Mouse (Mus musculus) heart, embryonic 14.5 days (tissue): ENCODE measurements around the gene Actn1. TPM values are rescaled to one million over a fixed set of nuclear protein-coding genes. Genes with fewer than 3 reads are reported as not detected.

Experiments
- ATAC-seq: fragments of 200-750 bp; cut with Nextera tagmentation; 2 replicates; pipeline ENCODE4 v1.8.0; 2017; ENCODE audit warnings: low read depth, moderate TSS enrichment; ENCODE audit not compliant: insufficient number of reproducible peaks, insufficient read depth, low FRiP score
- H3K27ac ChIP-seq, 2 experiments: fragments of 200-500 bp in 1 of 2; fragments of 300-500 bp in 1 of 2; sonication (generic) in 1 of 2; replicated peaks in 1 of 2; 2 replicates each; pipeline ENCODE4 v1.5.1; 2012 to 2014; ENCODE audit warnings: low read depth in 2 of 2, low read length in 2 of 2, control low read depth in 1 of 2, mild to moderate bottlenecking in 1 of 2, mixed read lengths in 1 of 2; ENCODE audit not compliant: control insufficient read depth in 1 of 2, insufficient read depth in 1 of 2
- H3K27me3 ChIP-seq: fragments of 300-500 bp; sonication (generic); 2 replicates; pipeline ENCODE4 v1.6.1; 2014; ENCODE audit warnings: mild to moderate bottlenecking, low read length, control low read depth; ENCODE audit not compliant: control insufficient read depth, insufficient read depth
- H3K36me3 ChIP-seq: fragments of 300-500 bp; sonication (generic); 2 replicates; pipeline ENCODE4 v1.6.1; 2014; ENCODE audit warnings: mild to moderate bottlenecking, control low read depth, low read length, mixed read lengths; ENCODE audit not compliant: control insufficient read depth, insufficient read depth
- H3K4me1 ChIP-seq, 2 experiments: fragments of 200-500 bp in 1 of 2; fragments of 300-500 bp in 1 of 2; sonication (generic) in 1 of 2; 2 replicates each; pipeline ENCODE4 v1.6.1; 2012 to 2014; ENCODE audit warnings: low read length in 2 of 2, control low read depth in 1 of 2, mixed read lengths in 1 of 2; ENCODE audit not compliant: control insufficient read depth in 2 of 2, insufficient read depth in 2 of 2
- H3K4me2 ChIP-seq: fragments of 300-500 bp; sonication (generic); 2 replicates; pipeline ENCODE4 v1.6.1; 2014; ENCODE audit warnings: mild to moderate bottlenecking, low read length
- H3K4me3 ChIP-seq, 2 experiments: fragments of 200-500 bp in 1 of 2; fragments of 300-500 bp in 1 of 2; sonication (generic) in 1 of 2; 2 replicates each; pipeline ENCODE4 v1.5.1; 2012 to 2014; ENCODE audit warnings: low read length in 2 of 2, mild to moderate bottlenecking in 2 of 2, control low read depth in 1 of 2, low read depth in 1 of 2, moderate library complexity in 1 of 2; ENCODE audit not compliant: control insufficient read depth in 1 of 2, insufficient read depth in 1 of 2
- H3K9ac ChIP-seq: fragments of 300-500 bp; sonication (generic); 2 replicates; pipeline ENCODE4 v1.6.1; 2014; ENCODE audit warnings: mild to moderate bottlenecking, low read length
- H3K9me3 ChIP-seq: fragments of 300-500 bp; sonication (generic); 2 replicates; pipeline ENCODE4 v1.6.1; 2016; ENCODE audit warnings: low read length, control low read depth; ENCODE audit not compliant: control insufficient read depth
- WGBS: fragments of 180-500 bp; shearing (Covaris S2); extraction: QIAGEN DNeasy Blood & Tissue Kit; methylation state at CpG from one replicate; pipeline ENCODE4 v1.1.7; 2014; 5-methylcytosine and 5-hydroxymethylcytosine counted together
- polyA plus RNA-seq: library from polyadenylated mRNA; unstranded; fragments of >200 nt; fragmentation: Nextera tagmentation; extraction: Ambion mirVana; gene quantifications from 2 replicates; pipeline ENCODE4 v1.2.1, GENCODE M21; 2014

Actn1 gene
- polyA plus RNA-seq, 1 experiment from 2014 or later = 42.7 TPM

DNA sequence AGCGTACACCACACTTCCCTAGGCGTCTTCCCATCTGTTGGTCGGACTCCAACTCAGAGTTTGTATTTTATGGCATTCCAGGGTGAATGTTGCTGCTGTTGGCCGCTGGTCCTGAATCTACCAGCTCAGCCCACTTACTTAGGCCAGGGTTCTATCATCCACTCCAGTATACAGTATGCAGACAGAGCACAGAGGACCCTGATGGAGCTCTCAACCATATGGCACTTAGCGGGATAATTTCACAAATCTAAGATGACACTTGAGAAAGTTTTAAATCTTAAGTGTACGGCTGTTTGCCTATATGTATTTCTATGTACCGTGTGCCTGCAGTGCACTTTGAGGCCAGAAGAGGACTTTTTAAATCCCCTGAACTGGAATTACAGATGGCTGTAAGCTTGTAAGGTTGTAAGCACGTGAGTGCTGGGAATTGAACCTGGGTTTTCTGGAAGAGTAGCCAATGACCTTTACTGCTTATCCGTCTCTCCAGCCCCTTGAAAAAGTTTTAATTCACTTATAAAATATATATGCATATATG is 127.1 kb downstream of the Actn1 start:
- whole genome bisulfite sequencing = 44% methylated on average over 9 of the region's 9 CpGs
- no peaks in the 10 kb centered on the region for H3K36me3 ChIP-seq
- H3K4me2 ChIP-seq = peak overlapping the region; percentile 81
- peak overlapping the region in 1 of 2 experiments; percentile 72; a peak in 1 of 4 replicates for H3K4me3 ChIP-seq
- peaks cover 46 to 51% of the 10 kb centered on the region in 2 experiments for H3K4me1 ChIP-seq
- peak overlapping the region; percentile 94; the same call in 1 of the 2 replicates for H3K9ac ChIP-seq
- H3K27me3 ChIP-seq = no peaks in the 10 kb centered on the region
- no peak for ATAC-seq
- H3K27ac ChIP-seq = peak overlapping the region in 1 of 2 experiments; percentile 99; a peak in 2 of 4 replicates
- H3K9me3 ChIP-seq = no peaks in the 10 kb centered on the region

DNA sequence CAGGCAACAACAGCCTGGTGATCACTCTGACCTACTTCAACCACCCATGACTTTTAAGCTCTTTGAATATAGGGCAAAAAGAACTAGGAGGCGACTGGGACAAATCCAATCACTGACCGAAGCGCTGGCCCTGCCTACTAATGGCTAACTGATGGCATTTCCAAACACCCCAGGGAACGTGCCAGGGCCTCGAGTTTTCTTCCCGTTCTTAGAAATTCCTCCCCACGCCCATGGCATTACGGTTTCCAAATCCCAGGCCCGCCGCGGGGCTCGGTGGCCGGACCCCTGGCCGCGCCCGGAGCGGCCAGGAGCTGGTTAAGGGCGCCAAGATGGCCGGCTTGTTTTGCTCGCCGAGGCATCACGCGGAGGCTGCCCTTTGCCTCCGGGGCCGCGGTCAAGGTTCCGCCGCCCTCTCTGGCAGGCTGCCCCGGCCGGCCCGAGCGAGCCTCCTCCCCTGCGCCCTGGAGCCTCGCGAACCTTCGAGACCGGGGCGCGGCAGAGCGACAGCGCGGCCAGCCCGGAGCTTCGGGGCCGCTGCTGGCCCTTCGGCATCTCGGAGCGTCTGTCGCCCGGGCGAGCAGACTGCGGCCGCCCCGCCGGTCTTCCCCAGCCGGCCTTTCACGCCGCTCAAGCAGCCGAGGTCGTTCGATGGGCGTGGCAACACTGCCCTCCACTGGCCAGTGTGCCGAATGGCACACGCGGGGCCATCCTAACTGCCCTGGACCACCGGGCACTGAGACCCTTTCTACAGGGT is 127.7 kb downstream of the Actn1 start:
- no peaks in the 10 kb centered on the region for H3K9me3 ChIP-seq
- ATAC-seq = peak; percentile 72
- peak overlapping the region; percentile 97 to 99 for H3K27ac ChIP-seq
- under 1% methylated on average over 61 of the region's 66 CpGs for WGBS
- no peaks in the 10 kb centered on the region; the same call in 1 of the 2 replicates for H3K36me3 ChIP-seq
- H3K4me1 ChIP-seq = peaks cover 43 to 45% of the 10 kb centered on the region in 2 experiments
- H3K9ac ChIP-seq = peak overlapping the region; percentile 94
- no peaks in the 10 kb centered on the region for H3K27me3 ChIP-seq
- peak overlapping the region; percentile 81 for H3K4me2 ChIP-seq
- H3K4me3 ChIP-seq = peak overlapping the region; percentile 70 to 72

DNA sequence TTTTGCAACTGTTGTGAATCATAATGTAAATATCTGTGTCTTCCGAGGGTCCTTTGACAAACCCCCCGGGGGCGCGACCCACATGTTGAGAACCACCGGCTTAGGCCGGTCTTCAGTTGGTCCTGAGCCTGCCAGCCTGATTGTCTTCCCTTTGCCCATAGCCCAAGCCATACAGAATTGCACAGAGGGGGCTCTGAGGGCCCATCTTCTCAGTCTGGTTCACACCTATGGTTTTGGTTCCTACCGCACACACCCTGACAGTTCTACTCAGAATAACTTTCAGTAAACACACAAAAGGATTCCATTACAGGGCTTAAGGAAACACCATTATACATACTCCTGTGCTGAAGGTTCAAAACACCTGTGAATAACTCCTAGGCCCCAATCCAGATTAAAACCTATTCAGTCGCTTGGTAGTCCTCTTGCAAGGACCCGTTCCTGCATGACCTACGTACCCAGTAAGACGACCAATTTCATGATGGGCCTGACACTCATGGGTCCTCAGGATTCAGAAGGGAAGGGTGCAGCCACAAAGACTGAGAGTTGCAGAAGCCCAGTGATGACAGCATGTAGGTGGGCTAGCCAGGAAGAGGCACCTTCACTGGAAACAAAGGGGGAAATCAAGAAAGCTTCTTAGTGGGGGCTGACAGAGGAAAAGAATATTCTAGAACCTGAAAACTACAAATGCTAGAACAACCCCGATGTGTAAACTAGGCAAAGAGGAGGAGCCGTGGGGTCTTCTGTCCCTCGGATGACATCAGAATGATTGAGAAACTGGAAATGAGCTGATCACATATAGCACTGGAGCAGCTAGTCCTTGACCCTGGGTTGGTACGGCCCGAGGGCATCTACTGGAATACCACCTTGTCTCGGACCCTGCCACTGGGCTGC is 128.6 kb downstream of the Actn1 start:
- no peak for ATAC-seq
- peak overlapping the region; percentile 81 for H3K4me2 ChIP-seq
- H3K27ac ChIP-seq = peak overlapping the region; percentile 97 to 99
- peaks cover 39 to 40% of the 10 kb centered on the region in 2 experiments for H3K4me1 ChIP-seq
- no peaks in the 10 kb centered on the region for H3K9me3 ChIP-seq
- peaks cover under 1% of the 10 kb centered on the region for H3K36me3 ChIP-seq
- H3K4me3 ChIP-seq = peak overlapping the region; percentile 70 to 72
- WGBS = 58% methylated on average over 17 of the region's 17 CpGs
- H3K9ac ChIP-seq = peak overlapping the region; percentile 94
- no peaks in the 10 kb centered on the region for H3K27me3 ChIP-seq

DNA sequence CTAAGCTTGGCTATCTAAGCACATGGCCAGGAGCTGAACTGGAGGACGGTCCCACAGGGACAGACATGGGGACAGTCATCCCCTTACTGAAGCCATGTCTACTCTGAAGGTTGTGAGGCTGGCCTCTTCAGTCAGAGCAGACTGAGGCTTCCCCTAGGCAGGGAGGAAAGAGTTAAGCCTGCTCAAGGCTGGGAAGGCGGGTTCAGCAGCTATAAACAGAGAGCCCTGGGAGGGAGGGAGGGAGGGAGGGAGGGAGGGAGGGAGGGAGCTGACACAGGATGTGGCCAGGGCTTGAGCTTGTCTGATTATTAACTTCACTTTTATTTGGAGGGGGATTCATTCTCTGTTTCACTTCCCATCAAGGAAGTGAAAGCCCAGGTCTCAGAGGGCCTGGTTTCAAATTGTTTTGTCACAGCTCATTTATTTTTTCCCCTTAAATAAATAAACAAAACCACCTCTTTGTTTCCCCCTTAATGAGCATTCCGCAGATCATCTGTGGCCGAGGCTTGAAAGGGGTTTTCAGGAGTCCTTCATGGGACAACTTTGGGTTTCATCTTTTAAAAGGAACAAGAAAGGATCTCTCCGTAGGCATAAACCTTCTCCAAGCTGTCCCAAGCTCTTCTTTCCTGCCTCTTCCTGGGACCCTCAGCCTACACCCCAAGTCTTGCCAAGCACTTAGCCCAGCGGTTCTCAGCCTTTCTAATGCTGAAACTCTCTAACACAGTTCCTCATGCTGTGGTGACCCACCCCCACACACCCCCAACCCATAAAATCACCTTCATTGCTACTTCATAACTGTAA is 129.4 kb downstream of the Actn1 start:
- peak overlapping the region; percentile 94 for H3K9ac ChIP-seq
- H3K36me3 ChIP-seq = peaks cover 6% of the 10 kb centered on the region
- H3K4me3 ChIP-seq = no peak overlapping the region
- H3K27ac ChIP-seq = peak overlapping the region; percentile 97 to 99
- H3K4me1 ChIP-seq = peaks cover 30 to 33% of the 10 kb centered on the region in 2 experiments
- H3K9me3 ChIP-seq = no peaks in the 10 kb centered on the region
- peak; percentile 49; the same call in 1 of the 2 replicates for ATAC-seq
- peak overlapping the region; percentile 81 for H3K4me2 ChIP-seq
- 16% methylated on average over 6 of the region's 6 CpGs for WGBS
- no peaks in the 10 kb centered on the region for H3K27me3 ChIP-seq

DNA sequence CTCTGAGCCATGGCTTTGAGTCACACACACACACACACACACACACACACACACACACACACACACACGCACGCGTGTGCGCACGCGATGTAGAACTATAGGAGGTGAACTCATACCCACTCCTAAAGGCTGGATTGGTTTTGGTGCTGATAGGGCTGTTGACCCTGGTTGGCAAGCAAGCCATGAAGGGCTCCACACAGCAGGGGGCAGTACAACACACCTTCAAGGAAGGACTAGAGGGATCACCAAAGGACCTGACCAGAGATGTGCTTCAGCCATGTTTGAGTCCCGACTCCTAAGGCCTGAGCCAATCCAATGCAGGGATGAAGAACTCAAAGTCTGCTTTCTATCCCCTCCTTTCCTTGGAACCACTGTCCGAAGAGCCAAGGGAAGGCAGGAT is 130.6 kb downstream of the Actn1 start:
- Histone ChIP-seq H3K9me3 (no peaks in the 10 kb centered on the region), H3K4me1 (peaks cover 27 to 28% of the 10 kb centered on the region in 2 experiments), H3K27ac (peak overlapping the region in 1 of 2 experiments; percentile 99; a peak in 2 of 4 replicates), H3K27me3 (no peaks in the 10 kb centered on the region), H3K4me2 (no peak overlapping the region), H3K36me3 (peaks cover 10% of the 10 kb centered on the region), H3K9ac (no peak overlapping the region), H3K4me3 (no peak overlapping the region)
- WGBS = 92% methylated on average over 8 of the region's 8 CpGs
- no peak for ATAC-seq

DNA sequence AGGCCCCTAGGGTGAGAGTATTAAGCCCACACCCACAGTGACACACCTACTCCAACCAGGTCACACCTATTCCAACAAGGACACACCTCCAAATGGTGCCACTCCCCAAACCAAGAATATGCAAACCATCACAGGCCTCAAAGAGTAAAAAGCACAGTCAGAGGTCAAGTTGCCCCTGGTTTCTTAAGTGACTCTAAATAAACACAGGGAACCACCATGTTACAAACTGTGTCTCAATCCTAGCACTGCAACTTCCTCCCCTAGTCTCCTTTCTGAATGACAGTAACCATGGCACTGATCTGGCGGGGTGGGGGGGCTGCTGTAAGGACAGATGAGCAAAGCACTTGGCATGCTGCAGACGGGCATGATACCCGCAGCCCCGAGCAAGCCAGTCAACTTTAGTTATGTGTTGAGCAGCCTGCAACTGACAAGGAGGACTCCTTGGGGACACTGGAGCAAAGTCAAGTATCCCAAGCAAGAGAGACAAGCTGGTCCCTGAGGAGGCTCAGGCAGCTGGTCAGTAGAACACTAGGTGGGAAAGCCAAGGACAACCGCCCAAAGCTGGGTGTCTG is 132.9 kb downstream of the Actn1 start:
- no peak for ATAC-seq
- H3K4me2 ChIP-seq = no peak overlapping the region
- no peaks in the 10 kb centered on the region for H3K27me3 ChIP-seq
- H3K27ac ChIP-seq = no peak overlapping the region
- WGBS = 85% methylated on average over 5 of the region's 5 CpGs
- peaks cover 20% of the 10 kb centered on the region for H3K36me3 ChIP-seq
- no peak overlapping the region for H3K9ac ChIP-seq
- H3K4me1 ChIP-seq = peaks cover 41 to 48% of the 10 kb centered on the region in 2 experiments
- H3K9me3 ChIP-seq = no peaks in the 10 kb centered on the region
- no peak overlapping the region for H3K4me3 ChIP-seq
